Mouse (Mus musculus): ENCODE results near the gene Nxf1. TPM values are rescaled to one million over a fixed set of nuclear protein-coding genes. Genes with fewer than 3 reads are reported as not detected.

The Nxf1 gene
- total and polyA plus RNA-seq, 3 experiments = 39.7 to 456 (median 175) TPM

GRCm38 (mm10) chr19:8712870-8713305 is 44.0 kb upstream of the Nxf1 start:
- peak overlapping the region; percentile 92 for H3K4me3 ChIP-seq (ENCODE audit: low read depth, low read length)

GRCm38 (mm10) chr19:8713306-8713996 is 43.4 kb upstream of the Nxf1 start:
- Histone ChIP-seq H3K9me3 (replicated peaks) (no peaks in the 10 kb centered on the region), H3K27me3 (ENCODE audit: insufficient read depth, low read length) (no peaks in the 10 kb centered on the region), H3K36me3 (replicated peaks) (peaks cover 48% of the 10 kb centered on the region), H3K4me1 (ENCODE audit: insufficient read depth, low read depth, low read length) (peaks cover 73% of the 10 kb centered on the region), H3K4me3 (ENCODE audit: low read depth, low read length) (peak overlapping the region; percentile 92)
- DNase-seq (ENCODE audit: low spot score) (peak; percentile 82), ATAC-seq (ENCODE audit: extremely low read depth, insufficient number of reproducible peaks, low FRiP score, poor library complexity, severe bottlenecking) (peak; percentile 51)
- TF ChIP-seq GATA1 (IDR thresholded peaks at IDR 0.05; ENCODE audit: borderline replicate concordance, low read length) = no peak
- no peak; the same call in 1 of the 2 replicates for TF ChIP-seq POLR2AphosphoS5 (IDR thresholded peaks at IDR 0.05; ENCODE audit: insufficient replicate concordance, low read depth, low read length)
- no peak for TF ChIP-seq GATA2 (IDR thresholded peaks at IDR 0.05; ENCODE audit: borderline replicate concordance, low read depth, low read length)
- TF ChIP-seq TAL1 (conservative IDR thresholded peaks at IDR 0.05; ENCODE audit: low read depth, low read length) = no peak
- TF ChIP-seq CTCF (IDR thresholded peaks at IDR 0.05; ENCODE audit: low read depth, low read length) = peak; percentile 60; the same call in 1 of the 2 replicates

More at GRCm38 (mm10) chr19:8712870-8713305, 44.0 kb upstream of the Nxf1 start:
- TF ChIP-seq POLR2AphosphoS5 (IDR thresholded peaks at IDR 0.05; ENCODE audit: insufficient replicate concordance, low read depth, low read length) = no peak
- no peak for TF ChIP-seq TAL1 (conservative IDR thresholded peaks at IDR 0.05; ENCODE audit: low read depth, low read length)
- TF ChIP-seq GATA1 (IDR thresholded peaks at IDR 0.05; ENCODE audit: borderline replicate concordance, low read length) = no peak
- TF ChIP-seq GATA2 (IDR thresholded peaks at IDR 0.05; ENCODE audit: borderline replicate concordance, low read depth, low read length) = no peak
- TF ChIP-seq CTCF (IDR thresholded peaks at IDR 0.05; ENCODE audit: low read depth, low read length) = no peak
- DNase-seq (ENCODE audit: low spot score) = peak; percentile 68
- Histone ChIP-seq H3K36me3 (replicated peaks) (peaks cover 53% of the 10 kb centered on the region), H3K4me1 (ENCODE audit: insufficient read depth, low read depth, low read length) (peaks cover 75% of the 10 kb centered on the region), H3K27me3 (ENCODE audit: insufficient read depth, low read length) (no peaks in the 10 kb centered on the region), H3K9me3 (replicated peaks) (no peaks in the 10 kb centered on the region)
- peak; percentile 51; the same call in 1 of the 2 replicates for ATAC-seq (ENCODE audit: extremely low read depth, insufficient number of reproducible peaks, low FRiP score, poor library complexity, severe bottlenecking)

- Histone ChIP-seq H3K27me3 (ENCODE audit: insufficient read depth, low read length) (no peaks in the 10 kb centered on the region), H3K4me1 (ENCODE audit: insufficient read depth, low read depth, low read length) (peaks cover 73% of the 10 kb centered on the region), H3K9me3 (replicated peaks) (no peaks in the 10 kb centered on the region), H3K36me3 (replicated peaks) (peaks cover 41% of the 10 kb centered on the region), H3K4me3 (ENCODE audit: low read depth, low read length) (peak overlapping the region; percentile 92)
- no peak for ATAC-seq (ENCODE audit: extremely low read depth, insufficient number of reproducible peaks, low FRiP score, poor library complexity, severe bottlenecking)
- TF ChIP-seq POLR2AphosphoS5 (IDR thresholded peaks at IDR 0.05; ENCODE audit: insufficient replicate concordance, low read depth, low read length) = no peak
- no peak for TF ChIP-seq GATA1 (IDR thresholded peaks at IDR 0.05; ENCODE audit: borderline replicate concordance, low read length)
- TF ChIP-seq TAL1 (conservative IDR thresholded peaks at IDR 0.05; ENCODE audit: low read depth, low read length) = no peak
- no peak for TF ChIP-seq GATA2 (IDR thresholded peaks at IDR 0.05; ENCODE audit: borderline replicate concordance, low read depth, low read length)
- no peak for TF ChIP-seq CTCF (IDR thresholded peaks at IDR 0.05; ENCODE audit: low read depth, low read length)
- no peak for DNase-seq (ENCODE audit: low spot score)
Measured at GRCm38 (mm10) chr19:8713997-8714652, 42.7 kb upstream of the Nxf1 start.

- ATAC-seq (ENCODE audit: extremely low read depth, insufficient number of reproducible peaks, low FRiP score, poor library complexity, severe bottlenecking) (peak; percentile 55), DNase-seq (ENCODE audit: low spot score) (peak; percentile 50)
- Histone ChIP-seq H3K4me3 (ENCODE audit: low read depth, low read length) (peak overlapping the region; percentile 92; the same call in 1 of the 2 replicates), H3K9me3 (replicated peaks) (no peaks in the 10 kb centered on the region), H3K4me1 (ENCODE audit: insufficient read depth, low read depth, low read length) (peaks cover 69% of the 10 kb centered on the region), H3K36me3 (replicated peaks) (peaks cover 36% of the 10 kb centered on the region), H3K27me3 (ENCODE audit: insufficient read depth, low read length) (no peaks in the 10 kb centered on the region)
- no peak for TF ChIP-seq GATA1 (IDR thresholded peaks at IDR 0.05; ENCODE audit: borderline replicate concordance, low read length)
- peak; percentile 97 for TF ChIP-seq TAL1 (conservative IDR thresholded peaks at IDR 0.05; ENCODE audit: low read depth, low read length)
Measured at GRCm38 (mm10) chr19:8714653-8715481, 42.0 kb upstream of the Nxf1 start.

- no peaks in the 10 kb centered on the region for H3K9me3 ChIP-seq (replicated peaks)
- DNase-seq (ENCODE audit: low spot score) (no peak), ATAC-seq (ENCODE audit: extremely low read depth, insufficient number of reproducible peaks, low FRiP score, poor library complexity, severe bottlenecking) (no peak)
- peaks cover 68% of the 10 kb centered on the region for H3K4me1 ChIP-seq (ENCODE audit: insufficient read depth, low read depth, low read length)
- no peaks in the 10 kb centered on the region for H3K27me3 ChIP-seq (ENCODE audit: insufficient read depth, low read length)
- no peak overlapping the region for H3K4me3 ChIP-seq (ENCODE audit: low read depth, low read length)
- H3K36me3 ChIP-seq (replicated peaks) = peaks cover 30% of the 10 kb centered on the region
- TF ChIP-seq TAL1 (conservative IDR thresholded peaks at IDR 0.05; ENCODE audit: low read depth, low read length) (0 out of 2 replicates have a peak, but pooled peaks have one; percentile 18), POLR2AphosphoS5 (IDR thresholded peaks at IDR 0.05; ENCODE audit: insufficient replicate concordance, low read depth, low read length) (no peak)
Measured at GRCm38 (mm10) chr19:8715868-8716766, 40.8 kb upstream of the Nxf1 start.
